Mouse (Mus musculus) olfactory bulb, adult 2 months (tissue): ENCODE measurements around the gene Zfp260.

ENCODE experiments used
- CTCF ChIP-seq: fragments of 200-500 bp; IDR thresholded peaks from 2 replicates; pipeline ENCODE4 v1.5.1; 2012; ENCODE audit warnings: low read depth, mild to moderate bottlenecking, low read length, moderate library complexity; ENCODE audit not compliant: insufficient read depth
- POLR2A ChIP-seq: fragments of 200-500 bp; IDR thresholded peaks from 2 replicates; pipeline ENCODE4 v1.6.1; 2012; ENCODE audit warnings: mild to moderate bottlenecking, low read depth, low read length, moderate library complexity; ENCODE audit not compliant: insufficient read depth

GRCm38 (mm10) chr7:30136826-30137225 lies 42.2 kb downstream of the Zfp260 start:
- TF ChIP-seq CTCF (no peak), POLR2A (no peak)
